Mouse (Mus musculus): ENCODE results near the gene Lrrn1.

- TF ChIP-seq POLR2A (IDR thresholded peaks at IDR 0.05; ENCODE audit: extremely low read depth, insufficient read depth, low read length) (no peak), CTCF (IDR thresholded peaks at IDR 0.05; ENCODE audit: low read depth, low read length) (no peak)
Observed at GRCm38 (mm10) chr6:107513716-107514115, 15.9 kb upstream of the Lrrn1 start.
